Mouse (Mus musculus) lung, adult 2 months (tissue): Measurements from ENCODE around the gene Cmc1. TPM values are rescaled to one million over a fixed set of nuclear protein-coding genes. Genes with fewer than 3 reads are reported as not detected.

Source experiments
- DNase-seq: peaks from one replicate; pipeline ENCODE4 v3.0.0; 2022
- H3K4me1 ChIP-seq: fragments of 200-500 bp; 2 replicates; pipeline ENCODE4 v1.6.1; 2011; ENCODE audit warnings: low read length; ENCODE audit not compliant: control insufficient read depth, insufficient read depth
- H3K4me3 ChIP-seq: fragments of 200-500 bp; replicated peaks from 2 replicates; pipeline ENCODE3; 2011; ENCODE audit warnings: low read depth, mild to moderate bottlenecking, control low read depth, low read length; ENCODE audit errors: extremely low read depth
- CTCF ChIP-seq: fragments of 200-500 bp; IDR thresholded peaks from 2 replicates; pipeline ENCODE4 v1.5.1; 2011; ENCODE audit warnings: mild to moderate bottlenecking, low read length, control low read depth; ENCODE audit not compliant: insufficient read depth
- POLR2A ChIP-seq: fragments of 200-500 bp; IDR thresholded peaks from 2 replicates; pipeline ENCODE4 v1.6.1; 2011; ENCODE audit warnings: low read depth, mild to moderate bottlenecking, control low read depth, low read length, borderline replicate concordance; ENCODE audit errors: extremely low read depth
- WGBS: fragments of 180-500 bp; shearing (Covaris S2); methylation state at CpG from one replicate; pipeline ENCODE4 v1.1.7; 2018; 5-methylcytosine and 5-hydroxymethylcytosine counted together
- polyA plus RNA-seq: library from polyadenylated mRNA; depleted of rRNA; stranded (reverse); fragments of >200 nt; gene quantifications from 2 replicates; pipeline ENCODE4 v1.2.3, GENCODE M21; 2012; rRNA removed

Gene Cmc1
- polyA plus RNA-seq, result 1.6 and 1.9 TPM in 2 replicates

GRCm38 (mm10) chr9:118149407-118150402 is at the start of gene Cmc1:
Cmc1 (minus strand) TSS chr9:118150177.
- TF ChIP-seq POLR2A (0 out of 2 replicates have a peak, but pooled peaks have one; percentile 39), CTCF (no peak)
- Histone ChIP-seq H3K4me3 (peak within 1 kb of the TSS; percentile 84), H3K4me1 (no peaks in the 10 kb centered on the region; the same call in none of the 2 replicates)
- peak; percentile 93 for DNase-seq
- under 1% methylated on average over 58 of the region's 58 CpGs for WGBS

- TF ChIP-seq CTCF (no peak), POLR2A (no peak)
- no peak for DNase-seq
- 96% methylated on average over 1 of the region's 1 CpGs for WGBS
- Histone ChIP-seq H3K4me3 (no peak overlapping the region), H3K4me1 (no peaks in the 10 kb centered on the region)
Measured at GRCm38 (mm10) chr9:118198557-118198956, 48.6 kb upstream of the Cmc1 start.

- Histone ChIP-seq H3K4me3 (no peak overlapping the region), H3K4me1 (no peaks in the 10 kb centered on the region)
- DNase-seq, result no peak
- no peak for TF ChIP-seq POLR2A
- no peak for TF ChIP-seq CTCF
- WGBS, result 78% methylated on average over 9 of the region's 9 CpGs
Measured at GRCm38 (mm10) chr9:118196661-118197390, 46.8 kb upstream of the Cmc1 start.

GRCm38 (mm10) chr9:118193263-118193662 is 43.3 kb upstream of the Cmc1 start:
- Histone ChIP-seq H3K4me3 (no peak overlapping the region), H3K4me1 (no peaks in the 10 kb centered on the region)
- 70% methylated on average over 1 of the region's 1 CpGs for WGBS
- DNase-seq, result no peak
- no peak for TF ChIP-seq CTCF
- TF ChIP-seq POLR2A, result no peak

- 79% methylated on average over 10 of the region's 10 CpGs for WGBS
- no peak overlapping the region for H3K4me3 ChIP-seq
- H3K4me1 ChIP-seq, result no peaks in the 10 kb centered on the region
- no peak for DNase-seq
- TF ChIP-seq CTCF (no peak), POLR2A (no peak)
Measured at GRCm38 (mm10) chr9:118191276-118191675, 41.3 kb upstream of the Cmc1 start.

GRCm38 (mm10) chr9:118188374-118188773 is 38.4 kb upstream of the Cmc1 start:
- DNase-seq, result no peak
- H3K4me3 ChIP-seq, result no peak overlapping the region
- 91% methylated on average over 6 of the region's 6 CpGs for WGBS
- TF ChIP-seq CTCF, result no peak
- no peak for TF ChIP-seq POLR2A
- no peaks in the 10 kb centered on the region for H3K4me1 ChIP-seq

- no peak for TF ChIP-seq POLR2A
- no peak for TF ChIP-seq CTCF
- Histone ChIP-seq H3K4me3 (no peak overlapping the region), H3K4me1 (no peaks in the 10 kb centered on the region)
- 91% methylated on average over 7 of the region's 7 CpGs for WGBS
- DNase-seq, result no peak
Measured at GRCm38 (mm10) chr9:118187420-118187819, 37.4 kb upstream of the Cmc1 start.

GRCm38 (mm10) chr9:118186776-118187175 is 36.8 kb upstream of the Cmc1 start:
- DNase-seq, result no peak
- Histone ChIP-seq H3K4me3 (no peak overlapping the region), H3K4me1 (no peaks in the 10 kb centered on the region)
- no peak for TF ChIP-seq CTCF
- TF ChIP-seq POLR2A, result no peak
- WGBS, result 83% methylated on average over 10 of the region's 10 CpGs
